Mouse (Mus musculus) urinary bladder, postnatal 0 days (tissue): ENCODE data around the gene Apc2. TPM values are rescaled to one million over a fixed set of nuclear protein-coding genes. Genes with fewer than 3 reads are reported as not detected.

Experiments
- microRNA-seq: library from miRNA; unstranded; fragments of <30 nt; microRNA quantifications from one replicate; pipeline ENCODE4, GENCODE M21; 2016
- polyA plus RNA-seq: library from polyadenylated mRNA; unstranded; fragments of >200 nt; fragmentation: Nextera tagmentation; extraction: Ambion mirVana; gene quantifications from 2 replicates; pipeline ENCODE4 v1.2.1, GENCODE M21; 2015

The Apc2 gene
- polyA plus RNA-seq: 0.36 and 0.45 TPM in 2 replicates

DNA sequence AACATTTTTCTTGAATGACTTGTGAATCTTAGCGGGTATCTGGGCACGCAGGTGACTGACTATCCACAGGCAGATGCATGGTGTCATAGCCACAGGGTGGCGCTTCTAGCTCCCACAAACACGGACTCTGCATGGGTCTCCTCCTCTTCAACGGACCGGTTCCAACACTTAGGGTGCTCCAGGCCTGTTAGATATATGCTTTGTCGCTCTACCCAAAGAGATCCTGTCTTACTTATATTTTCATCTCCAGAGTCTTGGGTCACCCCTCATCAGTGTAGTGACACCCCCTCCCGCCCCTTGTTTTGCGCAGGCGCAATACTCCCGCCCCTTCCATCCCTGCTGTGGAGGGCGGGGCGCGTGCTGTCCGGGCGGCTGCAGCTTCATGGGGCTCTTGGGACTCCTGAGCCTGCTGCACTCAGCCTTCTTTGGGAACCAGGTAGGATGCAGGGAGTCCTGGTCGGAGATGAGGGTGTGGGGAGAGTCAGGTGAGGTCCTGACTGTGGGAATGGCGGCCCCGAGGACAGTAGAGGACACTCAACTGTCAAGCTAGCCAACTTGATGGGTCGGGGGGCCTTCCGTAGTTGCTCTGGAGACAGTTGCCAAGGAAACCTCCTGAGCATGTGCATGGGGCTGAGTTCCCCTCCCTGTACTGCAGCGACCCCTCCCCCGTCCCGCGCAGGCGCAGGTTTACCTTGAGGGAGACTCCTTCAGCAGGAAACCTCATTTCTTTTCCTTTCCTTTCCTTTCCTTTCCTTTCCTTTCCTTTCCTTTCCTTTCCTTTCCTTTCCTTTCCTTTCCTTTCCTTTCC, at the start of gene Apc2:
Gene Apc2, plus strand, starts transcription at position 360 of the 808 bp plus-strand sequence.

DNA sequence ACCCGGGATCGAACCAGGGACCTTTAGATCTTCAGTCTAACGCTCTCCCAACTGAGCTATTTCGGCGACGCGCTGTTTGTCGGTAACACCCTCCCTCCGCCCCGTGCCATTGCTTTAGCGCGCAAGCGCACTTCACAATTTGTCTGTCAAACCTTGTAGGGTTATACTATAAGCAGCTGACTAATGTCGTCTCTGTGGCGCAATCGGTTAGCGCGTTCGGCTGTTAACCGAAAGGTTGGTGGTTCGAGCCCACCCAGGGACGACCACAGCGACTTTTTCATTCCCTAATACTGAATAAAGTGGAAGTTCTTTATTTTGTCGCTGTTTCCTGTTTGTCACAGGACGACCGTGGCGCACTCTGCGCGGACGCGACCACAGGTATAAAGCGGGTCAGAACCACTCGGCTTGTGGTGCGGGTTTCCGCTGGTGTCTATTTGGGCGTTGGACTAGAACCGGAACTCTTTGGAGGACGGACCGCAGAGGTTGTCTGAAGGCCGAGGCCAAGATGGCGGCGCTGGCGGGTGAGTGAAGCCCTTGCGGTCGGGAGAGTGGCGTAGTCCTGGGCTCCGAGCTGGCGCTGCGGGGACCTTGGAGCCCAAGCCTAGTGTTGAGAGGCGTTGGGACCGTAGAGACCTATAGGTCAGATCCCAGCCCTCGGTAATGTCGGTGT, 46.7 kb upstream of the Apc2 start, which contains the start of gene Ndufs7:
Gene Ndufs7, plus strand, starts transcription at position 151 of the 670 bp plus-strand sequence.

GRCm38 (mm10) chr10:80260642-80261584, 34.9 kb upstream of the Apc2 start, which contains the start of the genes Gamt and Dazap1:
TSS of gene Gamt (minus strand) at chr10:80261012.
TSS of gene Dazap1 (plus strand) at chr10:80261486.

GRCm38 (mm10) chr10:80292251-80293146, 3.3 kb upstream of the Apc2 start, which contains the start of gene Rps15:
TSS of gene Rps15 (plus strand) at chr10:80292453.

GRCm38 (mm10) chr10:80320340-80320760, 24.6 kb downstream of the Apc2 start, which contains the start of gene 2310011J03Rik:
TSS of gene 2310011J03Rik (minus strand) at chr10:80320537.

GRCm38 (mm10) chr10:80329273-80330081, 33.7 kb downstream of the Apc2 start, which contains the start of the genes Pcsk4 and Reep6:
TSS of gene Pcsk4 (minus strand) at chr10:80329498.
TSS of gene Reep6 (plus strand) at chr10:80329953.

GRCm38 (mm10) chr10:80348244-80348781, 52.5 kb downstream of the Apc2 start, which contains the start of gene Adamtsl5:
TSS of gene Adamtsl5 (minus strand) at chr10:80348412.

DNA sequence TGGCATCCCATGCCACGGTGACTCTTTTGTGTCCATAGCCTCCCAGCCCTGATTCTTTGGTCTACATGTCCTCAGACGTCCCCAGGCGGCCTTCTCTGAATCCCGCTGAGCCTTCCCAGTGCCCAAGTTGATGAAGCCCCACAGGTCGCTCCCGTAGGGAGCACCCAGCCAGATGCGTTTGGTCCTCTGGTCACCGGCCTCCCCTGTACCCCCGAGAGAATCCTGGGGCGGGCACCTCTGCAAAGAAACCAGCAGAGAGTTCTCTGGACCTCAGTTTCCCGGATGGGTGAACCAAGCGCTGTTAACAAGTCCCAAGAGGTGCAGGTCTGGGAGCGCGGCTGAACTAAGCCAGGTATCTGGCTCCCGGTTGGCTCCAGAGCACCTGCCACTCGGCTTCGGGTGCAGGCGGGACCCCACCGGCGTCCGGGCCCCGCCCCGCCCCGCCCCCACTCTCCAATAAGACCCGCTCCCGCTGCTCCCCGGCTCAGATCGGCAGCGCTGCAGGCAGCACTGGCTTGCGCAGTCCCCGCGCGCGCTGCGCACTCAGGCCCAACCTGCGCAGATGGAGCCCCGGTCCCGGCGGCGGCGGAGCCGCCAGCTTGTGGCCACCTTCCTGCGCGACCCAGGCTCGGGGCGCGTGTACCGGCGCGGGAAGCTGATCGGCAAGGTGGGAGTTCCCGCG, 60.4 kb downstream of the Apc2 start, which contains the start of gene Plk5:
Gene Plk5, plus strand, starts transcription at position 459 of the 682 bp plus-strand sequence.

Small RNAs within 50 kb of the gene (microRNA-seq; reads per million reads assigned to microRNA genes)
- not detected for gene Mir6911

Other genes with a start within 250 kb of the Apc2 start
- 724 and 745 TPM in 2 replicates for gene Gpx4, start 248.8 kb upstream of the Apc2 start, polyA plus RNA-seq
- gene Sbno2, start 190.4 kb upstream of the Apc2 start, polyA plus RNA-seq: 14.6 and 18.7 TPM in 2 replicates
- gene Stk11, start 180.2 kb upstream of the Apc2 start, polyA plus RNA-seq: 11.9 and 12.4 TPM in 2 replicates
- gene Atp5d, start 157.3 kb upstream of the Apc2 start, polyA plus RNA-seq: 604 and 621 TPM in 2 replicates
- gene Cbarp, start 155.1 kb upstream of the Apc2 start, polyA plus RNA-seq: 2.1 and 2.4 TPM in 2 replicates
- 7.5 and 7.6 TPM in 2 replicates for gene Midn, start 147.7 kb upstream of the Apc2 start, polyA plus RNA-seq
- gene Cirbp, start 130.0 kb upstream of the Apc2 start, polyA plus RNA-seq: 215 and 228 TPM in 2 replicates
- gene 1600002K03Rik, start 123.0 kb upstream of the Apc2 start, polyA plus RNA-seq: 8.1 and 10.7 TPM in 2 replicates
- 5.6 and 6.3 TPM in 2 replicates for gene Efna2, start 116.5 kb upstream of the Apc2 start, polyA plus RNA-seq
- gene Mum1, start 69.5 kb upstream of the Apc2 start, polyA plus RNA-seq: 19.8 and 28.1 TPM in 2 replicates
- 297 and 358 TPM in 2 replicates for gene Ndufs7, start 46.9 kb upstream of the Apc2 start, polyA plus RNA-seq
- 21.6 and 22.3 TPM in 2 replicates for gene Gamt, start 35.0 kb upstream of the Apc2 start, polyA plus RNA-seq
- gene Dazap1, start 34.5 kb upstream of the Apc2 start, polyA plus RNA-seq: 25.8 and 28.0 TPM in 2 replicates
- 647 and 717 TPM in 2 replicates for gene Rps15, start 3.5 kb upstream of the Apc2 start, polyA plus RNA-seq
- 39.5 and 42.5 TPM in 2 replicates for gene 2310011J03Rik, start 24.6 kb downstream of the Apc2 start, polyA plus RNA-seq
- 1.3 and 2.2 TPM in 2 replicates for gene Pcsk4, start 33.5 kb downstream of the Apc2 start, polyA plus RNA-seq
- 17.3 and 20.4 TPM in 2 replicates for gene Reep6, start 34.0 kb downstream of the Apc2 start, polyA plus RNA-seq
- 21.4 and 22.9 TPM in 2 replicates for gene Adamtsl5, start 52.4 kb downstream of the Apc2 start, polyA plus RNA-seq
- not detected in 2 replicates for gene Plk5, start 60.5 kb downstream of the Apc2 start, polyA plus RNA-seq
- 3.7 and 4.2 TPM in 2 replicates for gene Mex3d, start 91.7 kb downstream of the Apc2 start, polyA plus RNA-seq
- gene Mbd3, start 103.6 kb downstream of the Apc2 start, polyA plus RNA-seq: 93.3 and 96.5 TPM in 2 replicates
- gene Uqcr11, start 110.9 kb downstream of the Apc2 start, polyA plus RNA-seq: 829 and 1,098 TPM in 2 replicates
- gene Tcf3, start 137.7 kb downstream of the Apc2 start, polyA plus RNA-seq: 28.2 and 29.8 TPM in 2 replicates
- not detected in 2 replicates for gene Onecut3, start 198.9 kb downstream of the Apc2 start, polyA plus RNA-seq
- 0.05 and 0.07 TPM in 2 replicates for gene Atp8b3, start 243.1 kb downstream of the Apc2 start, polyA plus RNA-seq